Mouse (Mus musculus): ENCODE data around the gene Clec2e. TPM values are rescaled to one million over a fixed set of nuclear protein-coding genes. Genes with fewer than 3 reads are reported as not detected.

The Clec2e gene
- polyA plus RNA-seq, 2 experiments: not detected

- H3K9ac ChIP-seq (replicated peaks): no peak overlapping the region
- no peak for TF ChIP-seq CTCF (IDR thresholded peaks at IDR 0.05; ENCODE audit: low read depth)
- no peak for TF ChIP-seq EP300 (IDR thresholded peaks at IDR 0.05; ENCODE audit: low read depth)
- H3K36me3 ChIP-seq (replicated peaks; ENCODE audit: control insufficient read depth, insufficient read depth, low read depth): no peaks in the 10 kb centered on the region
- H3K27me3 ChIP-seq (ENCODE audit: control insufficient read depth, insufficient read depth, low read length): no peaks in the 10 kb centered on the region
- no peak for DNase-seq (ENCODE audit: low read depth in 3 of 3, low spot score in 3 of 3)
- no peak for ATAC-seq (ENCODE audit: insufficient read depth)
- H3K9me3 ChIP-seq (ENCODE audit: control insufficient read depth, low read length): no peaks in the 10 kb centered on the region
- H3K4me1 ChIP-seq (replicated peaks; ENCODE audit: control insufficient read depth in 2 of 2, insufficient read depth in 2 of 2, low read length in 1 of 2): no peaks in the 10 kb centered on the region
- H3K4me3 ChIP-seq (ENCODE audit: insufficient read depth in 1 of 2, low read depth in 2 of 2, low read length in 2 of 2): no peak overlapping the region
- no peak overlapping the region for H3K4me2 ChIP-seq (ENCODE audit: low read depth)
- 63% methylated on average over 3 of the region's 3 CpGs for WGBS (ENCODE audit: insufficient replicate concordance)
- no peak overlapping the region for H3K27ac ChIP-seq
Observed at GRCm38 (mm10) chr6:129065857-129066256, 34.9 kb downstream of the Clec2e start.

GRCm38 (mm10) chr6:129065407-129065806 is 35.3 kb downstream of the Clec2e start:
- WGBS (ENCODE audit: insufficient replicate concordance): 49% methylated on average over 3 of the region's 3 CpGs
- TF ChIP-seq CTCF (IDR thresholded peaks at IDR 0.05; ENCODE audit: low read depth) (no peak), EP300 (IDR thresholded peaks at IDR 0.05; ENCODE audit: low read depth) (no peak)

GRCm38 (mm10) chr6:129058013-129058412 is 42.7 kb downstream of the Clec2e start:
- ATAC-seq (ENCODE audit: insufficient read depth): no peak
- Histone ChIP-seq H3K27me3 (ENCODE audit: control insufficient read depth, insufficient read depth, low read length) (no peaks in the 10 kb centered on the region), H3K4me1 (replicated peaks; ENCODE audit: control insufficient read depth in 2 of 2, insufficient read depth in 2 of 2, low read length in 1 of 2) (no peaks in the 10 kb centered on the region), H3K4me3 (ENCODE audit: insufficient read depth in 1 of 2, low read depth in 2 of 2, low read length in 2 of 2) (no peak overlapping the region), H3K27ac (no peak overlapping the region), H3K36me3 (replicated peaks; ENCODE audit: control insufficient read depth, insufficient read depth, low read depth) (no peaks in the 10 kb centered on the region), H3K9ac (replicated peaks) (no peak overlapping the region), H3K4me2 (ENCODE audit: low read depth) (no peak overlapping the region), H3K9me3 (ENCODE audit: control insufficient read depth, low read length) (no peaks in the 10 kb centered on the region)
- no peak for TF ChIP-seq CTCF (IDR thresholded peaks at IDR 0.05; ENCODE audit: low read depth)
- no peak for TF ChIP-seq EP300 (IDR thresholded peaks at IDR 0.05; ENCODE audit: low read depth)
- no peak for DNase-seq (ENCODE audit: low read depth in 3 of 3, low spot score in 3 of 3)

More at GRCm38 (mm10) chr6:129065407-129065806, 35.3 kb downstream of the Clec2e start:
- Histone ChIP-seq H3K4me1 (replicated peaks; ENCODE audit: control insufficient read depth in 2 of 2, insufficient read depth in 2 of 2, low read length in 1 of 2) (no peaks in the 10 kb centered on the region), H3K4me3 (ENCODE audit: insufficient read depth in 1 of 2, low read depth in 2 of 2, low read length in 2 of 2) (no peak overlapping the region), H3K9me3 (ENCODE audit: control insufficient read depth, low read length) (no peaks in the 10 kb centered on the region), H3K36me3 (replicated peaks; ENCODE audit: control insufficient read depth, insufficient read depth, low read depth) (no peaks in the 10 kb centered on the region), H3K27me3 (ENCODE audit: control insufficient read depth, insufficient read depth, low read length) (no peaks in the 10 kb centered on the region), H3K9ac (replicated peaks) (no peak overlapping the region), H3K27ac (no peak overlapping the region), H3K4me2 (ENCODE audit: low read depth) (no peak overlapping the region)
- no peak for ATAC-seq (ENCODE audit: insufficient read depth)
- DNase-seq (ENCODE audit: low read depth in 3 of 3, low spot score in 3 of 3): no peak

GRCm38 (mm10) chr6:129056237-129056636 is 44.5 kb downstream of the Clec2e start:
- H3K27ac ChIP-seq: no peak overlapping the region
- no peak overlapping the region for H3K9ac ChIP-seq (replicated peaks)
- H3K4me3 ChIP-seq (ENCODE audit: insufficient read depth in 1 of 2, low read depth in 2 of 2, low read length in 2 of 2): no peak overlapping the region
- WGBS (ENCODE audit: insufficient replicate concordance): 66% methylated on average over 3 of the region's 3 CpGs
- no peak for TF ChIP-seq EP300 (IDR thresholded peaks at IDR 0.05; ENCODE audit: low read depth)
- no peak for TF ChIP-seq CTCF (IDR thresholded peaks at IDR 0.05; ENCODE audit: low read depth)
- no peaks in the 10 kb centered on the region for H3K27me3 ChIP-seq (ENCODE audit: control insufficient read depth, insufficient read depth, low read length)
- H3K4me1 ChIP-seq (replicated peaks; ENCODE audit: control insufficient read depth in 2 of 2, insufficient read depth in 2 of 2, low read length in 1 of 2): no peaks in the 10 kb centered on the region
- ATAC-seq (ENCODE audit: insufficient read depth): no peak
- H3K4me2 ChIP-seq (ENCODE audit: low read depth): no peak overlapping the region
- no peak for DNase-seq (ENCODE audit: low read depth in 3 of 3, low spot score in 3 of 3)
- no peaks in the 10 kb centered on the region for H3K36me3 ChIP-seq (replicated peaks; ENCODE audit: control insufficient read depth, insufficient read depth, low read depth)
- no peaks in the 10 kb centered on the region for H3K9me3 ChIP-seq (ENCODE audit: control insufficient read depth, low read length)

GRCm38 (mm10) chr6:129051731-129052130 is 49.0 kb downstream of the Clec2e start:
- no peaks in the 10 kb centered on the region for H3K36me3 ChIP-seq (replicated peaks; ENCODE audit: control insufficient read depth, insufficient read depth, low read depth)
- no peak overlapping the region for H3K4me2 ChIP-seq (ENCODE audit: low read depth)
- no peak overlapping the region for H3K9ac ChIP-seq (replicated peaks)
- no peak for TF ChIP-seq EP300 (IDR thresholded peaks at IDR 0.05; ENCODE audit: low read depth)
- TF ChIP-seq CTCF (IDR thresholded peaks at IDR 0.05; ENCODE audit: low read depth): no peak
- no peaks in the 10 kb centered on the region for H3K9me3 ChIP-seq (ENCODE audit: control insufficient read depth, low read length)
- 55% methylated on average over 5 of the region's 5 CpGs for WGBS (ENCODE audit: insufficient replicate concordance)
- ATAC-seq (ENCODE audit: insufficient read depth): no peak
- H3K27me3 ChIP-seq (ENCODE audit: control insufficient read depth, insufficient read depth, low read length): no peaks in the 10 kb centered on the region
- DNase-seq (ENCODE audit: low read depth in 3 of 3, low spot score in 3 of 3): no peak
- peaks cover 4 to 8% of the 10 kb centered on the region in 2 experiments; a peak in 3 of 4 replicates for H3K4me1 ChIP-seq (replicated peaks; ENCODE audit: control insufficient read depth in 2 of 2, insufficient read depth in 2 of 2, low read length in 1 of 2)
- no peak overlapping the region for H3K4me3 ChIP-seq (ENCODE audit: insufficient read depth in 1 of 2, low read depth in 2 of 2, low read length in 2 of 2)
- H3K27ac ChIP-seq: no peak overlapping the region
